Mouse (Mus musculus) thymus, postnatal 0 days (tissue): ENCODE data around the gene Bmx. TPM values are rescaled to one million over a fixed set of nuclear protein-coding genes. Genes with fewer than 3 reads are reported as not detected.

Experiments
- DNase-seq: peaks from one replicate; pipeline ENCODE4 v3.0.0-alpha.2; 2015; ENCODE audit warnings: low spot score
- polyA plus RNA-seq: library from polyadenylated mRNA; unstranded; fragments of >200 nt; fragmentation: Nextera tagmentation; extraction: Ambion mirVana; gene quantifications from 2 replicates; pipeline ENCODE4 v1.2.1, GENCODE M21; 2015

Bmx gene
- polyA plus RNA-seq, 1 experiment from 2014 or later = 0.72 TPM

DNA sequence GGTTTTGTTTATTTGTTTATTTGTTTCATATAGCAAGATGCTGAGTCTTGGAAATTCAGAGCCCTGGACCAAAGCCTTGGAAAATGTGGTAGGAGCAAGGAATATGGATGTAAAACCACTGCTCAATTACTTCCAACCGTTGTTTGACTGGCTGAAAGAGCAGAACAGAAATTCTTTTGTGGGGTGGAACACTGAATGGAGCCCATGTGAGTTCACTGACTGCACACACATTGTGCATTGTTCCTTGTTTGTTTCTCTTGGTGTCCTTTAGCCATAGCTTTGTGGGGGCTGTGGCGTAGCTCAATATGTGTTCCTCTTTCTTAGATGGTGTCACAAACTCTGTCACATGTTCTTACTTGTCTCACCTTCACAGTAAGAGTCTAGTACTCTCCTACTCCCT is 82.2 kb downstream of the Bmx start:
- DNase-seq = no peak

DNA sequence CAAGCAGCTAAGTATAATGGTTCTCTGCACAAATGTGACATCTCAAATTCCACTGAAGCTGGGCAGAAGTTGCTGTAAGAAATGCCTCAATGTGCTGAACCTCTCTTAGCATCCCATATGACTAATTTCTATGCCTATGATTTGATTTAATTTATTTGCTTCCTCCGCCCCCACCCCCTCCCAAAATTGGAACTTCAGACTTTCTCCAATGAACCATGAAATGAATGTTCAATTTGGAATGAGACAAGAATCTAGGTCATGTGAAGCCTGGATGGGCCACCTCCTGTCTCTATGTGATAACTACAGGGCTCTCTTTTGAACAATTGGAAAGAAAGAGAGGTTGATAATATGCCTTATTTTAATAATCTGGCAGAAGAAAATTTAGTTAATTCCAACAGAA is 82.7 kb downstream of the Bmx start:
- no peak for DNase-seq

DNA sequence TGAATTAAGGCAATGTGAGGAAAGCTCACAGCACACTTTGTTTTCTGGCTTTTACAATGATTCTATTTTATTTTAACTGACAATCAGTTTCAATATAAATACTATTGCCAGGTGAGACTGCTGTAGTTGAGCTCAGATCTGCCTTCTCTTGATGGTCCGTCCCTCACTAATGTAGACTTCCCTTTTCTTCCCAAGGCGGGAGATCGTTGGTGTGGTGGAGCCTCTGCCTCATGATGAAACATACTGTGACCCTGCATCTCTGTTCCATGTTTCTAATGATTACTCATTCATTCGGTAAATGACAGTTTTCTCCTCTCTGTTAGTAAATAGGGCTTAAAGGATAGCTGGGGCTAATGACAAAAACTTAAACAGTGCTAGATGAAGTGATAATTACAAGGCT is 84.1 kb downstream of the Bmx start:
- DNase-seq = no peak

DNA sequence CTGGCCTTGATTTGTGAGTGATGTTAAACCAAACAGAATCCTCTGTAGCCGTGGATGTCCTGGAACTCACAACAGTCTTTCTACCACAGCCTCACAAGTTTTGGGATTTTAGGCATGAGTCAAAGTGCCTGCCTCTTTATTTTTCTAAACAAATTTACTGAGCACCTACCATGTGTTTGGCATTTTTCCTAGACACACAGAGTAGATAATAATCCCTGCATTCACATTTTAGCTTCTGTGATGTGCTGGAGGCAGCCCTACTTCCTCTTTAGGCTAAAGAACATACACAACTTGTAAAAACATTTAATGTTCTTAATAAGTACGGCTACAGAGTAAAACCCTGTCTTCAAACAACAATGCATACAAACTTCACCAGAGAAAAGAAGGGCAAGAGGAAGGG is 87.0 kb downstream of the Bmx start:
- DNase-seq = no peak

DNA sequence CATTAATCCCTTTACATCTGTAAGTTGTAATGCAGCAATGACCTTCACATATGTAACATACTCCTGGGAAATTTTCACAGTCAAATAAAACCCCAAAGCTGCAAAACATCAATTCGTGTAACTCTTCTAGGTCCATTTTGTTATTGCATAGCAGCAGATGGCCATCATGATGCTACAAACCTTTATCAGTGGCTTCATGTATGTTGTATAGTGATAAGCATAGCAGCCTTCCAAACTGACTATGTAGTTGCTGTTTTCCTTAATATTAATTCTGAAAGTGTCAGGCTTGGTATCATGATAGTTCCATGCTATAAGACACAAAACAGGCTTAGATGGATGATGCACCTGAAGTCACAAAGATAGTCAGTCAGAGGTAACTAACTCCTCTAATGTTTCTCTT is 93.3 kb downstream of the Bmx start:
- no peak for DNase-seq

DNA sequence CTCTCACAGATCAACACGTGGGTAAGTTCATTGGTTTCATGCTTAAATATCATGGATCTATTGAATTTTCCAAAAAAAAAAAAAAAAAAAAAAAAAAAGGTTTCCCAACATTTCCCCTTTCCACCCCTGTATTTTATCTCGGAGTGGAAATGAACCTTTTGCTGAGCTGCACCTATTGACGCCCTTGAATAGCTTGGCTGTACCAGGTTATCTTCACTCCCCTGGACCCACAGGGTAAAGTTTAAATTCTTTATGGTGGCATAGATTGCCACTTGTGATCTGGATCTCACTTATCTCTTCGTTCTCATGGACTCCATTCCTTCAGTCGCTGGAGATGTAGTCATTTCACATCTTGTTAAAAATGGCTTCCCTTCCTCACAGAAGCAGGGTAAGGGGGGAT is 103.4 kb downstream of the Bmx start:
- no peak for DNase-seq

DNA sequence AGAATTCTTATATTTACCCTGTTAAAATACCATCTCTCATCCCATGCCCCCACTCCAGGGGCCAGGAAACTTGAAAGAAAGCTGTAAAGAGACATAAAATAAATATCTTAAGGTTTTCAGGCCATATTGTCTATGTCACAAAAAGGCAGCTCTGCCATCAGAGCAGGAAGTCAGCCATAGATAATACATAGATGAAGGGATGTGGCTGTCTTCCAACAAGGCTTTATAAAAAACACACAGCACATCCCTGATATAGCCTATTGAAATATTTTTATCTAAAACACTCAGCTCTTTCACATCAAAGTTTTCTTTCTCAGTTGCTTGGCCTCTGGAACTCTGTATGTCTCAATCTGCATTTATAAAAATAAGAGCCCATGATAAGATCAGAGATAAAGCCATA is 104.4 kb downstream of the Bmx start:
- no peak for DNase-seq

DNA sequence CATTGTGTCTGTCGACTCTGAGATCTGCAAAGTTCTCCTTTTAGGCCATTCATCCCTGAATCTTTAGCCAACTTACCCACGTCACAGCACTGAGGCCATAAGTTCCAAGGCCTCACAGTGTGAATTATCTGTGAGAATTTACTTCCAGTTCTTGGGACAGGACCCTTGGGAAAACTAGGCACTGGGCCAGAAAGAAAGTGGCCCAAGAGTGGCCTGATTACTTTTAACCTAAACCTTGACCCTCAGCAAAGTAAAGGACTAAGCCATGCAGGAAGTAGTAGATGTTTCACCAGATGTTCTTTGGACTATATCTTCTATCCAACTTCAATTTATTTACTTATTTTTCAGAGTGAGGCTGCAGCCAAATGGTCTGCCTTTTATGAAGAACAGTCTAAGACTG is 105.3 kb downstream of the Bmx start:
- no peak for DNase-seq

DNA sequence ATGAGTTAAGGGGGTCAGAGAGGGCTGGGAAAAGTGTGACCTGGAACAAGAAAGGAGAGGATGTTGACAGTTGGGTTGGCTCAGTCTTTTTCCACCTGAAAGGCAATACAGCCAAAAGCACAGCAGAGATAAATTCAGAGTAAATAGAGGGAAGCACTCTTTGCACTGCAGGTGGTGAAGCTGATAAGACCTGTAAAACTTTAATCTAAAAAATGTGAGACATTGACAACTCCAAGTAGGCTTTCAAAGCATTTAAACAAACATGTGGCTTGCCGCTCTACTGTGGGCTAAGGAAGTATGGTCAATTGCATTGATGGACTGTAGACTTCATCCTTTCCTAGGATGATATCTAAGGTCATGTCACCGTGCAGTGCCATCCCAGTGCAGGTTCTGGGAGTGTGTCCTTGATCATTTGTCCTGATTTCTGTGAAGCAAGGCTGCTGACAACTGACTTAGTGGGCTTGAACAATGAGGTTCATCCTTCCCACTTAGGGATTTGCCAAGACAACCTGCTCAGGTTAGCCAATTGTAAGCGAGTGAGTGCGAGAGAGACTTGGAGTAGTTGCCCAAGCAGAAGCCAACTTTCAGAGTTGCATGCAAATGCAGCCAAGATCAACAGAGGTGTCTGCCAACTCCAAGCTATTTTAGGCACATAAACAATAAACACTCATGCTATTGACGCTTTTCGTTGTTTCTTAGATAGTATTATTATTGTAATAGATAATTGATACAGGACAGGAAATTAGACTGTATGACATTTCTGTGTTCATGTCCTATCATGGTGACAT is 112.3 kb downstream of the Bmx start:
- no peak for DNase-seq

Other genes with a start within 250 kb of the Bmx start
- gene Car5b, start 230.2 kb downstream of the Bmx start, polyA plus RNA-seq = 0.15 and 0.22 TPM in 2 replicates
- gene Siah1b, start 181.7 kb downstream of the Bmx start, polyA plus RNA-seq = 15.1 and 17.2 TPM in 2 replicates
- gene Cltrn, start 169.4 kb downstream of the Bmx start, polyA plus RNA-seq = 0.25 TPM in 1 of 2 replicates, not detected in the other
- gene Ace2, start 118.9 kb downstream of the Bmx start, polyA plus RNA-seq = 3.4 and 4.2 TPM in 2 replicates
- gene Pir, start 11.2 kb upstream of the Bmx start, polyA plus RNA-seq = 5.6 and 6.8 TPM in 2 replicates
- gene Vegfd, start 115.2 kb upstream of the Bmx start, polyA plus RNA-seq = 0.64 TPM in 2 replicates
- gene Piga, start 161.6 kb upstream of the Bmx start, polyA plus RNA-seq = 10.7 and 11.0 TPM in 2 replicates
- not detected in 2 replicates for gene Asb11, start 178.8 kb upstream of the Bmx start, polyA plus RNA-seq
- not detected in 2 replicates for gene Asb9, start 248.1 kb upstream of the Bmx start, polyA plus RNA-seq